Mouse (Mus musculus) heart, adult 18-20 months (tissue): ENCODE data around the gene Pigg. TPM values are rescaled to one million over a fixed set of nuclear protein-coding genes. Genes with fewer than 3 reads are reported as not detected.
"Not testable (repeated sequence)": the region's sequence is repeated elsewhere in the genome, so short reads cannot be mapped to it uniquely, and the experiment has no call there.

Experiments used
- DNase-seq, 2 experiments: peaks; one replicate each; pipeline ENCODE4 v3.0.0; 2021 to 2022; ENCODE audit warnings: mixed read lengths in 1 of 2
- long read RNA-seq, 2 experiments: library from polyadenylated mRNA; stranded (forward); transcript quantifications; one replicate each; pipeline ENCODE4 v2.0.0; 2021
- total RNA-seq, 2 experiments: library from RNA; stranded (reverse); gene quantifications; 2 replicates each; pipeline ENCODE4 v1.2.3; 2021

Pigg gene
- total RNA-seq = 10 to 100 TPM; 10.1 to 12.5 TPM
- long read RNA-seq, experiment 1, full-length matches to known transcripts = 7 of 34 reads
- long read RNA-seq, experiment 1, partial matches to known transcripts = 2 of 34 reads
- long read RNA-seq, experiment 1, other reads (novel, unspliced or antisense) = 25 of 34 reads
- long read RNA-seq, experiment 2, full-length matches to known transcripts = 6 of 20 reads
- long read RNA-seq, experiment 2, partial matches to known transcripts = 0 of 20 reads
- long read RNA-seq, experiment 2, other reads (novel, unspliced or antisense) = 14 of 20 reads

- peak; percentile 95 for DNase-seq
Observed at GRCm38 (mm10) chr5:108312224-108313064, at the start of gene Pigg. Gene Pigg (plus strand): TSS chr5:108312609.

- peak in 1 of 2 experiments; percentile 12 for DNase-seq
Observed at GRCm38 (mm10) chr5:108262722-108263121, 49.7 kb upstream of the Pigg start.

- DNase-seq = not testable (repeated sequence)
Observed at GRCm38 (mm10) chr5:108263785-108264184, 48.6 kb upstream of the Pigg start.

- no peak for DNase-seq
Observed at GRCm38 (mm10) chr5:108266990-108267389, 45.4 kb upstream of the Pigg start.

- peak; percentile 90 to 93 for DNase-seq
Observed at GRCm38 (mm10) chr5:108268127-108269062, 44.0 kb upstream of the Pigg start, which contains the start of gene Dr1. Gene Dr1 (plus strand): TSS chr5:108268897.

- DNase-seq = no peak
Observed at GRCm38 (mm10) chr5:108269063-108269810, 43.2 kb upstream of the Pigg start.

GRCm38 (mm10) chr5:108269811-108270151, 42.6 kb upstream of the Pigg start:
- DNase-seq = no peak

GRCm38 (mm10) chr5:108270415-108270814, 42.0 kb upstream of the Pigg start:
- peak in 1 of 2 experiments; percentile 18 for DNase-seq

GRCm38 (mm10) chr5:108271345-108271744, 41.1 kb upstream of the Pigg start:
- DNase-seq = not testable (repeated sequence)

- no peak for DNase-seq
Observed at GRCm38 (mm10) chr5:108286957-108287356, 25.5 kb upstream of the Pigg start.

- no peak for DNase-seq
Observed at GRCm38 (mm10) chr5:108301567-108301966, 10.8 kb upstream of the Pigg start.

- DNase-seq = no peak
Observed at GRCm38 (mm10) chr5:108313065-108313860, 854 bp downstream of the Pigg start.

- DNase-seq = no peak
Observed at GRCm38 (mm10) chr5:108331051-108331450, 18.6 kb downstream of the Pigg start.

- DNase-seq = no peak
Observed at GRCm38 (mm10) chr5:108337385-108337784, 25.0 kb downstream of the Pigg start.

- no peak for DNase-seq
Observed at GRCm38 (mm10) chr5:108338049-108338448, 25.6 kb downstream of the Pigg start.

GRCm38 (mm10) chr5:108343680-108344170, 31.3 kb downstream of the Pigg start:
- no peak for DNase-seq

- DNase-seq = no peak
Observed at GRCm38 (mm10) chr5:108345313-108346071, 33.1 kb downstream of the Pigg start.

GRCm38 (mm10) chr5:108347843-108348242, 35.4 kb downstream of the Pigg start:
- no peak for DNase-seq

- DNase-seq = no peak
Observed at GRCm38 (mm10) chr5:108349511-108350148, 37.2 kb downstream of the Pigg start.
